Mouse (Mus musculus) G1E (cell line): ENCODE data around the gene Gm16181.

Experiments used
- CTCF ChIP-seq: IDR thresholded peaks from 2 replicates; pipeline ENCODE4 v1.5.1; 2012; ENCODE audit warnings: low read depth, low read length, inconsistent platforms, mixed read lengths
- GATA1 ChIP-seq: IDR thresholded peaks from 2 replicates; pipeline ENCODE4 v1.6.1; 2012; ENCODE audit warnings: borderline replicate concordance, low read length, inconsistent platforms, mixed read lengths
- GATA2 ChIP-seq: IDR thresholded peaks from 2 replicates; pipeline ENCODE4 v1.6.1; 2012; ENCODE audit warnings: low read depth, low read length, inconsistent platforms, borderline replicate concordance
- POLR2AphosphoS5 ChIP-seq: IDR thresholded peaks from 2 replicates; pipeline ENCODE4 v1.6.1; 2012; ENCODE audit warnings: low read depth, low read length, inconsistent platforms; ENCODE audit not compliant: insufficient replicate concordance
- TAL1 ChIP-seq: conservative IDR thresholded peaks from 2 replicates; pipeline ENCODE4 v1.6.1; 2012; ENCODE audit warnings: low read depth, low read length, inconsistent platforms, mixed read lengths

DNA sequence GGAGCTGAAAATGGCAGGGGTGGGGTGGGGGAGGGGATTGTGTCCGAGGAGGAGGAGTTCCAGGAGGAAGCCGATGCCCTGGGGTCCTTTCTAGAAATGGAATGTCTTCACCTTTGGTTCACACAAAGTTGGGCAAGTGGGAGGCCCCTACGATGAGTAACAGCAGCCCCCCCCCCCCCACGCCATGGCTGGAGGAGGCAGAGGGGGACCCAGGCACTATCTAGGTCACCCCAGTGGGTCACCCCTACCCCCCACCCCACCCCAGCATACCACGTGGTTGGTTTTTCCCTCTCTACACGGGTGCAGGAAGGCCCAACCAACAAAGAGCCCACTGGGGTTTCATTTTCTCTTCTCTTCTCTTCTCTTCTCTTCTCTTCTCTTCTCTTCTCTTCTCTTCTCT lies 23.5 kb upstream of the Gm16181 start:
- TF ChIP-seq CTCF (no peak), GATA1 (no peak), GATA2 (no peak), POLR2AphosphoS5 (no peak), TAL1 (no peak)
